Mouse (Mus musculus) adrenal gland (tissue): ENCODE measurements at regions not wholly inside any gene's neighbourhood (a gene's known extent, or its start where the extent isn't known, plus 50 kb on each side); places are given as distances from the start of the nearest gene placed in this dataset.

Source experiments
- intact Hi-C: fragments of 180-260 bp; cut with DNase I; formaldehyde crosslinking; loops from one replicate; pipeline ENCODE4 v1.15.1; 2025

DNA sequence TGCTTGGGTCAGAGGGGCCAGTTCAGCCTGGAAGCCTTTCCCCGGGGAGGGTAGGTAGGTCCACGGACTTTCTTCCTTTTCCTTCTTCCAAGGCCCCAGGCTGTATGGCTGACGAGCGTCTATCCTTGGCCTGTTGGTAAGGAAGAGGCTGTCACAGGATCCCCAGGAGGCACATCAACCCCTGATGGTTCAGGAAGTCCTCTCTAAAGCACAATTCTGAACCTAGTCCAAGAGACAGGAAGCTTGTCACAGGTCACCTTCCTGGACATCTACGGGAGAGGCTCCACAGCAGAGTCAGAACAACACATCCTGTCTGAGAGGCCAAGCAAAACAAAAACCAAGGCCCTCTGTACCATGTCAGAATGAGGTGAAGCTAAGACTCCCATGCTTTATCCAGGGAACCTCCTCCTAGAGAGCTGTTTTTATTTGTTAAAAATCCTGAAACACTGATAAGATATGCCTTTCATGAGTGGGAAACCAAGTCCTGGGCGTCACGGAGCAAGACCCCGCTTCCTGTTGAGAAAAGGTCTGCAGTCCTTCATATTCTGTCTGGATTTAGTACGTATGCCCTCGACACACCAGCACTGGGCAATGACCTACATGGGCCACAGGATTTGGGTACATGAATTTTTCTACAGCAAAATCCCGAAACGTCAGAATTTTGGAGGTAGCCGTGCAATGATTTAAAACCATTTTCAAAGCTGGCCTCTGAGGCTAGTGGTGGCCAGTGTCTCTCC, 52.0 kb upstream of the Snrk start:
- intact Hi-C loops = loop anchor here (5.0 kb wide), 1 partner anchor 52 kb away; the partner anchor contains the start of gene Snrk

DNA sequence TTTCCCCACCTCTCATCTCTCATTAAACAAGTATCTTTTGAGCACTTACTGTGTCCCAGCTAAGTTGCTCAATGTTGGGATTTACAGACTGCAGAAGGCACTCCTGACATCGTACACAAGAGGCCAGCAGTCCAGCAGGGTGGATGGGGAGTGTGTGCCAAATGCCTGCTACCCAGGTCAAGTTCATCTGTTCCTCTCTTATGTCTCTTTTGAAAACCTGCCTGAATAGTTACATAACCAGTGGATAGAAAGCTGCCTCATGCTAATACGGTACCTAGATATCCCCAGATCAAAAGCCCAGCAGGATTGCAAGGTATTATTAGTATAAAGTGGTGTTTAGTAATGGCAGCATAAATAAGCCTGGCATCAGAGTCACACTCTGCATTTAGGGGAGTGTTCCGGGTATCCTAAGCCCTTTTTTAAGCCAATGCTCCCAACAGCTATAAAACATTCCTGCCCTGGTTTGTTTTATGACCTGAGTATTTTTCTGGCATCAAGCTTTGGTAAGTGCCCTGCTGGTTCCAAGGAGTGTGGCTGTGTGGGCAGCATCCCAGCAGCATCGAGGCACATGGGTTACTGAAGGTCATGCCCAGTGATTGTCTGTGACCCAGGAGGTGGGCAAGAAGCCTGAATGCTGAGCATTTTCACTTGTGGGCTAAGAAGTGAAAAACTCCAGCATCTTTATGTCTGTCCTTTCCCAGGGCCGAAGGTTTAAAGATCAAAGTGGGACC, 59.1 kb upstream of the Pomgnt2 start:
- intact Hi-C loops = no loop called here

DNA sequence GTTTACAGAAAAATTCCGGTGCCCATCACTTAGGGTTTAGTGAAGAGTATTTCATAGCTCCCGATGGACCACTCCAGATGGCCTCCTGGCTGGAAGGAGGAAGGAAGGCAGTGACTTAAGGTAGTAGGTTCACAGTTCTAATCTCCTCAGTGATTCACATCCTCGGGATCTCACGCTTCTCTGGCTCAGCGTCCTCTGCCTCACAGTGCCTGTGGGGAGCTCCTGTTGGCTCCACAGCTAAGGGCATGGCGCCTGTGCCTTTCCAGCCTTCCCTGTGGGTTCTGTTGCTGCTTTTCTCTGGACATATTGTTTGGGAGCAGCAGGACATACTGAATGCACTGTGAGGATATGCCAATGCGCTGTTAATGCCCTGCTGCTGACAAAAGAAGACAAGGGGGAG, 54.8 kb upstream of the Pomgnt2 start:
- intact Hi-C loops = no loop called here

- intact Hi-C loops = no loop called here
These were observed 54.2 kb upstream of the Pomgnt2 start for GRCm38 (mm10) chr9:122051096-122051495.

- intact Hi-C loops = no loop called here
These were observed 52.1 kb upstream of the Pomgnt2 start for GRCm38 (mm10) chr9:122048999-122049398.

DNA sequence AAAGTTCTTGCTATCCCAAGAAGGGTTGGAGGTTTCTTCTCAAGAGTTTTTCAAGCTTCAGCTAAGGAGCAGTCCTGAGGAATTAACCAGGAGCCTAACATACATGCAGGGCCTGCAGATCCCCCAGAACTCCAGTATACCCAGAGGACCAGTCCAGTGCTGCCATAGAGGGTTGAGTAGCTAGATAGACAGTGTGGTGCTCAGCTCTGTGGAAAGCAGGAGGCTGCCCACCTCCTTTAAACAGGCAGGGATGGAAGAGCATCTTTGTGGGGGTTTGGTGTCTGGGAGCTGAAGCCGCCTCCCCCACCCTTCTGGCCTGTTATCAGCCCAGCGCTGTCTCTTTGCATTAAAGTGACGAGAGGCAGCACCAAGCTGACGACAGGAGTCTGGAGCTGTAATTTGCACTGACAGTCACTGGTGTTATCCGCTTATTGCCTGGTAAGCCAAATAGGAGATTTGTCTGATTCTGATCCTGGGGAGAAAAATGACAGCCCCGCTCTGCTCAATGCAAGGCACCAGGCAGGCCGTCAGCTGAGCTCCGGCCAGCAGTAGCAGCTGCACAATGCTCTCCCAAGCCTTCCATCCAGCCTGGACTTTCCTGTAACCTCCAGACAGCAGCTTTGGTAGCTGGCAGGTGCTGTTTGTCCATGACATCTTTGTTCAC, 51.2 kb upstream of the Pomgnt2 start:
- intact Hi-C loops = no loop called here
